Comparison of ENCODE assay signal across 29 mouse cellular contexts in the genomic region with DNA sequence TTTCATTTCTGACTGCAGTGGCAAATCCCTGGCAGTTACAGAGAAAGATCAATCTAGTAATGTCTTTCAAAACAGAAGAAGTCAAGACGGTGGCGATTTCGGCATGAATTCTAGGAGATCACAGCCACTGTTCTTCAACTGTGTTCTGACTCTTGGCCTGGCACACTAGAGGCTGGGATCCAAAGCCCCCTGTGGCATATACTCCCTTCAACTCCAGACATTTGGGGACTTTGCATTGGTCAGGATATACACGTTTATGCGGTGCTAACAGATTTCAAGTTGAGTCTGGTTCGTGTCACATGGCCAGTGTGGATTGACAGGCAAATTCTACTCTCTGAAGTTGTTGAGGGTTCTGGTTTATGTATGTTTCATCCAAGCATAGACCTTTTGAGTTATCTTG.
"Had no signal": no experiment of that assay in that cellular context is flagged by ENCODE, and none has a peak within 500 bp of the region (broad histone marks: within the 10 kb centered on the region; RNA-seq: fewer than 3 reads in every experiment).

No protein-coding gene starts in this region.

- H3K4me1 ChIP-seq: heart, embryonic 13.5 days; heart, embryonic 15.5 days; intestine, embryonic 15.5 days; kidney, embryonic 15.5 days had no signal

- H3K9me3 ChIP-seq: heart, embryonic 12.5 days; heart, embryonic 13.5 days; heart, embryonic 15.5 days; hindbrain, embryonic 10.5 days; hindbrain, embryonic 12.5 days; hindbrain, embryonic 13.5 days; hindbrain, embryonic 15.5 days; intestine, embryonic 15.5 days; kidney, embryonic 15.5 days had no signal

- H3K27me3 ChIP-seq: heart, embryonic 15.5 days; hindbrain, embryonic 12.5 days; hindbrain, embryonic 13.5 days; hindbrain, embryonic 15.5 days; intestine, embryonic 15.5 days; kidney, embryonic 15.5 days had no signal

- H3K36me3 ChIP-seq: heart, embryonic 12.5 days; heart, embryonic 13.5 days; heart, embryonic 15.5 days; hindbrain, embryonic 10.5 days; hindbrain, embryonic 12.5 days; hindbrain, embryonic 13.5 days; hindbrain, embryonic 15.5 days; intestine, embryonic 15.5 days; kidney, embryonic 15.5 days had no signal

- H3K4me3 ChIP-seq: heart, adult 2 months; heart, embryonic 12.5 days; heart, embryonic 13.5 days; heart, embryonic 15.5 days; hindbrain, embryonic 10.5 days; hindbrain, embryonic 12.5 days; hindbrain, embryonic 13.5 days; hindbrain, embryonic 15.5 days; intestine, embryonic 15.5 days; kidney, embryonic 15.5 days; layer of hippocampus, adult 2 months had no signal

- H3K27ac ChIP-seq: heart, adult 2 months; heart, embryonic 13.5 days; heart, embryonic 15.5 days; hindbrain, embryonic 10.5 days; hindbrain, embryonic 12.5 days; hindbrain, embryonic 13.5 days; hindbrain, embryonic 14.5 days; hindbrain, embryonic 15.5 days; hindbrain, postnatal 0 days; intestine, embryonic 15.5 days; kidney, embryonic 15.5 days; kidney, postnatal 0 days; layer of hippocampus, adult 2 months had no signal

- DNase-seq: heart, adult 2 months; heart, postnatal 10 days; heart, postnatal 36 days; heart, postnatal 4 days; kidney, adult 11 months; kidney, adult 18-20 months; kidney, adult 2 months; kidney, adult 8-10 months; kidney, adult 9 months; kidney, postnatal 10 days; kidney, postnatal 14 days; kidney, postnatal 25 days; kidney, postnatal 36 days; kidney, postnatal 4 days; layer of hippocampus, adult 9-11 months; layer of hippocampus, postnatal 36 days had no signal
